In genomic region chr9:114978281-114979111, GRCm38 (mm10) we compare ENCODE assay signal across 8 mouse cellular contexts. TPM values are rescaled to one million over a fixed set of nuclear protein-coding genes. Genes with fewer than 3 reads are reported as not detected.
DNase-seq lines count a peak whose midpoint lies in the region; ATAC-seq lines count a peak whose summit lies in the region.

TSS of gene Osbpl10 (plus strand) at chr9:114978569.

- H3K27ac ChIP-seq in forebrain, embryonic 11.5 days (ENCODE audit: low read depth, low read length), result no peak within 1 kb of the TSS
- H3K27ac ChIP-seq in heart, embryonic 14.5 days (replicated peaks in 1 of 2; ENCODE audit: control insufficient read depth in 1 of 2, insufficient read depth in 1 of 2, low read depth in 2 of 2, low read length in 2 of 2), result peak within 1 kb of the TSS; percentile 9 to 80; a peak in 2 of 4 replicates
- H3K27ac ChIP-seq in liver, embryonic 11.5 days (ENCODE audit: low read depth, low read length), result no peak within 1 kb of the TSS

- peak within 1 kb of the TSS; percentile 66 for H3K4me3 ChIP-seq in forebrain, embryonic 11.5 days (ENCODE audit: low read depth, low read length)
- H3K4me3 ChIP-seq in heart, embryonic 14.5 days (ENCODE audit: control insufficient read depth in 1 of 2, insufficient read depth in 1 of 2, low read depth in 1 of 2, low read length in 2 of 2), result peak within 1 kb of the TSS; percentile 77 to 87
- peak within 1 kb of the TSS; percentile 63 for H3K4me3 ChIP-seq in liver, embryonic 11.5 days (ENCODE audit: low read depth, low read length)

- H3K27me3 ChIP-seq in forebrain, embryonic 11.5 days (ENCODE audit: control insufficient read depth, insufficient read depth, low read length), result peaks cover 3% of the 10 kb centered on the region; the same call in 1 of the 2 replicates
- H3K27me3 ChIP-seq in heart, embryonic 14.5 days (ENCODE audit: control insufficient read depth, insufficient read depth, low read length), result no peaks in the 10 kb centered on the region
- peaks cover 44% of the 10 kb centered on the region for H3K27me3 ChIP-seq in liver, embryonic 11.5 days (replicated peaks; ENCODE audit: control insufficient read depth, insufficient read depth, low read length)

- H3K4me1 ChIP-seq in forebrain, embryonic 11.5 days (replicated peaks; ENCODE audit: control insufficient read depth, insufficient read depth, low read length), result peaks cover 3% of the 10 kb centered on the region; the same call in 1 of the 2 replicates
- peaks cover 7 to 18% of the 10 kb centered on the region in 2 experiments; a peak in 3 of 4 replicates for H3K4me1 ChIP-seq in heart, embryonic 14.5 days (ENCODE audit: control insufficient read depth in 2 of 2, insufficient read depth in 2 of 2, low read length in 2 of 2)
- H3K4me1 ChIP-seq in liver, embryonic 11.5 days (replicated peaks; ENCODE audit: control insufficient read depth, insufficient read depth, low read length), result no peaks in the 10 kb centered on the region

- WGBS in forebrain, embryonic 11.5 days, result under 1% methylated on average over 65 of the region's 86 CpGs
- WGBS in heart, embryonic 14.5 days, result under 1% methylated on average over 60 of the region's 86 CpGs
- under 1% methylated on average over 58 of the region's 86 CpGs for WGBS in liver, embryonic 11.5 days

- peak; percentile 86 for ATAC-seq in forebrain, embryonic 11.5 days (replicated peaks; ENCODE audit: low FRiP score)
- peak; percentile 82 for ATAC-seq in heart, embryonic 14.5 days (ENCODE audit: insufficient number of reproducible peaks, insufficient read depth, low FRiP score, low read depth)
- peak; percentile 64 for ATAC-seq in liver, embryonic 11.5 days (replicated peaks; ENCODE audit: low FRiP score)

- H3K36me3 ChIP-seq in forebrain, embryonic 11.5 days (ENCODE audit: control insufficient read depth, insufficient read depth, low read length), result no peaks in the 10 kb centered on the region
- H3K36me3 ChIP-seq in heart, embryonic 14.5 days (ENCODE audit: control insufficient read depth, insufficient read depth, low read length), result no peaks in the 10 kb centered on the region
- no peaks in the 10 kb centered on the region for H3K36me3 ChIP-seq in liver, embryonic 11.5 days (ENCODE audit: control insufficient read depth, insufficient read depth, low read length)

- no peaks in the 10 kb centered on the region for H3K9me3 ChIP-seq in forebrain, embryonic 11.5 days (ENCODE audit: control insufficient read depth, low read length)
- no peaks in the 10 kb centered on the region for H3K9me3 ChIP-seq in heart, embryonic 14.5 days (ENCODE audit: control insufficient read depth, low read length)
- no peaks in the 10 kb centered on the region for H3K9me3 ChIP-seq in liver, embryonic 11.5 days (ENCODE audit: control insufficient read depth, low read length)

- DNase-seq in 3134 (ENCODE audit: extremely low read depth, insufficient read length, low spot score), result peak; percentile 89
- peak; percentile 92 for DNase-seq in brain, adult 2 months (ENCODE audit: low read depth, low spot score)
- DNase-seq in forebrain, embryonic 11.5 days (ENCODE audit: low spot score), result peak; percentile 88
- DNase-seq in kidney, postnatal 10 days, result peak; percentile 94
- DNase-seq in liver, embryonic 11.5 days (ENCODE audit: low spot score), result peak; percentile 67
- DNase-seq in neural tube, embryonic 10.5 days (ENCODE audit: extremely low spot score, low spot score), result peak; percentile 81
- DNase-seq in testis, postnatal 10 days (ENCODE audit: low spot score), result peak; percentile 85

- H3K4me2 ChIP-seq in forebrain, embryonic 11.5 days (ENCODE audit: low read depth, low read length, severe bottlenecking), result peak within 1 kb of the TSS; percentile 93
- peak within 1 kb of the TSS; percentile 85 for H3K4me2 ChIP-seq in heart, embryonic 14.5 days (ENCODE audit: low read length)
- peak within 1 kb of the TSS; percentile 84 for H3K4me2 ChIP-seq in liver, embryonic 11.5 days

- H3K9ac ChIP-seq in forebrain, embryonic 11.5 days (ENCODE audit: low read length), result peak within 1 kb of the TSS; percentile 77
- peak within 1 kb of the TSS; percentile 85 for H3K9ac ChIP-seq in heart, embryonic 14.5 days (ENCODE audit: low read length)
- peak within 1 kb of the TSS; percentile 55 for H3K9ac ChIP-seq in liver, embryonic 11.5 days (ENCODE audit: low read depth, low read length)

RNA-seq across cellular contexts. Expression of gene Osbpl10, which starts in this region (rescaled TPM):
- polyA plus RNA-seq in forebrain, embryonic 11.5 days (2014; fragmentation: Nextera tagmentation; extraction: Ambion mirVana), result 1.0 and 1.6 TPM in 2 replicates
- 0.96 and 2.2 TPM in 2 replicates for polyA plus RNA-seq in heart, embryonic 14.5 days (2014; fragmentation: Nextera tagmentation; extraction: Ambion mirVana)
- polyA plus RNA-seq in liver, embryonic 11.5 days (2014; fragmentation: Nextera tagmentation; extraction: Ambion mirVana), result 0.66 and 0.69 TPM in 2 replicates

Comparison
In these comparisons a context has a peak if more than half of its experiments do, and no peak if none do; other contexts are left out.
1. Peak in DNase-seq, ATAC-seq, H3K4me3 ChIP-seq, H3K9ac ChIP-seq and H3K4me2 ChIP-seq in liver, embryonic 11.5 days; RNA of the gene not detected or under 1 TPM.
2. H3K27ac ChIP-seq: peak in heart, embryonic 14.5 days (2 of 2); none in forebrain, embryonic 11.5 days (single experiment) and liver, embryonic 11.5 days (single experiment).
3. Peak in every context shown above with its lines, with median percentiles within 50 percentile points of each other: DNase-seq, ATAC-seq, H3K4me2 ChIP-seq, H3K4me3 ChIP-seq and H3K9ac ChIP-seq.